Mouse (Mus musculus) hindbrain, embryonic 10.5 days (tissue): ENCODE results near the gene Zdhhc19. TPM values are rescaled to one million over a fixed set of nuclear protein-coding genes. Genes with fewer than 3 reads are reported as not detected.
A peak's percentile ranks its signal among the peaks of the same experiment; 100 is the strongest.

Experiments
- DNase-seq: peaks from one replicate; pipeline ENCODE4 v3.0.0-alpha.2; 2017; ENCODE audit warnings: low spot score
- H3K27ac ChIP-seq: fragments of 300-500 bp; sonication (generic); 2 replicates; pipeline ENCODE4 v1.5.1; 2016; ENCODE audit warnings: mild to moderate bottlenecking, moderate library complexity
- H3K27me3 ChIP-seq: fragments of 300-500 bp; sonication (generic); 2 replicates; pipeline ENCODE4 v1.6.1; 2016; ENCODE audit warnings: mild to moderate bottlenecking; ENCODE audit not compliant: poor library complexity, insufficient read depth, severe bottlenecking
- H3K36me3 ChIP-seq: fragments of 300-500 bp; sonication (generic); 2 replicates; pipeline ENCODE4 v1.6.1; 2016; ENCODE audit warnings: mild to moderate bottlenecking, moderate library complexity
- H3K4me1 ChIP-seq: fragments of 300-500 bp; sonication (generic); replicated peaks from 2 replicates; pipeline ENCODE4 v1.6.1; 2016; ENCODE audit warnings: mild to moderate bottlenecking
- H3K4me3 ChIP-seq: fragments of 300-500 bp; sonication (generic); 2 replicates; pipeline ENCODE4 v1.5.1; 2016; ENCODE audit warnings: mild to moderate bottlenecking, moderate library complexity
- H3K9me3 ChIP-seq: fragments of 300-500 bp; sonication (generic); 2 replicates; pipeline ENCODE4 v1.6.1; 2016; ENCODE audit warnings: mild to moderate bottlenecking, moderate library complexity
- WGBS: fragments of 180-500 bp; shearing (Covaris S2); methylation state at CpG from one replicate; pipeline ENCODE4 v1.1.7; 2016; 5-methylcytosine and 5-hydroxymethylcytosine counted together
- polyA plus RNA-seq: library from polyadenylated mRNA; unstranded; fragments of >200 nt; fragmentation: Nextera tagmentation; extraction: Ambion mirVana; gene quantifications from 2 replicates; pipeline ENCODE4 v1.2.1, GENCODE M21; 2016

Gene Zdhhc19
- polyA plus RNA-seq, 1 experiment from 2014 or later = not detected

DNA sequence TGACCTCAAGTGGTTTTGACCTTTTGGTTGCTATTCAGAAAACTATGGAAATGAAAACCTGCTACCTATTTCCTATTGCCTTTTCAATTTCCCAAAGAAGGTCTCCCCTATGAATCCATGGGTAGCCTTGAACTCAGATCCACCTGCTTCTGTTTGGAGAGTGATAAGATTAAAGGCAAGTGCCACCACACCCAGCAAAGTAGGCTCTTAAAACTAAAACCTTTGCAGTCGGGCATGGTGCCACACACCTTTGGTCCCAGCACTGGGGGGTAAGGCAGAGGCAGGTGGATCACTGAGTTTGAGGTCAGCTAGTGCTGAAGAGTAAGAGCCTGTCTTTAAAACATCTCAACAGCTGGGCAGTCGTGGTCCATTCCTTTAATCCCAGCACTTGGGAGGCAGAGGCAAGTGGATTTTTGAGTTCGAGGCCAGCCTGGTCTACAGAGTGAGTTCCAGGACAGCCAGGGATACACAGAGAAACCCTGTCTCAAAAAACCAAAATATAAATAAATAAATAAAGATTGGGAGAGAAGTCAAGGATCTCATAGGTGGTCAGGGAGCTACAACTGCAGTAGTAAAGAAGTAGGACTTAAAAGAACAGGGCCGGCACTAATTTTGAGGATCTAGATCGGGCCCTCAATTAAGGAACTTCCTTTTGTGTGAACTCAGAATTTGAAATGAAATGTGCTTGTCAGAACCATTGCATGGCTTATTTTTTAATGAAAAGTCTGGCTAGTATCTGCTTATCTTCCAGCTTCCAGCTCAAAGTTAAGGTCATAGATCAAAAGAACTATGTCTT is 114.6 kb downstream of the Zdhhc19 start:
- Histone ChIP-seq H3K27ac (no peak overlapping the region), H3K9me3 (no peaks in the 10 kb centered on the region), H3K4me1 (peaks cover 26% of the 10 kb centered on the region), H3K27me3 (peaks cover 12% of the 10 kb centered on the region; the same call in 1 of the 2 replicates), H3K36me3 (peaks cover 28% of the 10 kb centered on the region), H3K4me3 (peak overlapping the region; percentile 91)
- 81% methylated on average over 5 of the region's 5 CpGs for WGBS
- no peak for DNase-seq

Other genes with a start within 250 kb of the Zdhhc19 start
- 9.0 and 10.6 TPM in 2 replicates for gene Fbxo45, start 249.1 kb upstream of the Zdhhc19 start, polyA plus RNA-seq
- gene Wdr53, start 249.0 kb upstream of the Zdhhc19 start, polyA plus RNA-seq = 17.4 and 19.0 TPM in 2 replicates
- 0.10 TPM in 1 of 2 replicates, not detected in the other for gene Smco1, start 224.8 kb upstream of the Zdhhc19 start, polyA plus RNA-seq
- 24.0 and 32.2 TPM in 2 replicates for gene Rnf168, start 218.8 kb upstream of the Zdhhc19 start, polyA plus RNA-seq
- gene Ubxn7, start 164.0 kb upstream of the Zdhhc19 start, polyA plus RNA-seq = 25.2 and 27.0 TPM in 2 replicates
- gene Tm4sf19, start 95.8 kb upstream of the Zdhhc19 start, polyA plus RNA-seq = not detected in 2 replicates
- 34.7 and 35.9 TPM in 2 replicates for gene Tctex1d2, start 76.6 kb upstream of the Zdhhc19 start, polyA plus RNA-seq
- gene Pcyt1a, start 65.3 kb upstream of the Zdhhc19 start, polyA plus RNA-seq = 38.6 and 42.9 TPM in 2 replicates
- gene Slc51a, start 8.4 kb upstream of the Zdhhc19 start, polyA plus RNA-seq = 0.20 and 0.44 TPM in 2 replicates
- gene Tfrc, start 112.7 kb downstream of the Zdhhc19 start, polyA plus RNA-seq = 42.5 and 69.9 TPM in 2 replicates
- 7.8 and 8.4 TPM in 2 replicates for gene Tnk2, start 147.6 kb downstream of the Zdhhc19 start, polyA plus RNA-seq
- gene Muc4, start 239.6 kb downstream of the Zdhhc19 start, polyA plus RNA-seq = 0.56 and 0.63 TPM in 2 replicates